Mouse (Mus musculus) neural tube, embryonic 14.5 days (tissue): ENCODE measurements around the gene 2410002F23Rik. TPM values are rescaled to one million over a fixed set of nuclear protein-coding genes. Genes with fewer than 3 reads are reported as not detected.

Experiments used
- ATAC-seq: fragments of 200-750 bp; cut with Nextera tagmentation; 2 replicates; pipeline ENCODE4 v1.8.0; 2017; ENCODE audit warnings: low read depth, mild to moderate bottlenecking, moderate TSS enrichment, moderate library complexity
- H3K27ac ChIP-seq: fragments of 300-500 bp; sonication (generic); 2 replicates; pipeline ENCODE4 v1.5.1; 2014; ENCODE audit warnings: low read depth, mild to moderate bottlenecking, control low read depth, low read length, moderate library complexity, mixed read lengths
- H3K27me3 ChIP-seq: fragments of 300-500 bp; sonication (generic); 2 replicates; pipeline ENCODE4 v1.6.1; 2014; ENCODE audit warnings: low read length; ENCODE audit not compliant: control insufficient read depth, insufficient read depth
- H3K36me3 ChIP-seq: fragments of 300-500 bp; sonication (generic); 2 replicates; pipeline ENCODE4 v1.6.1; 2014; ENCODE audit warnings: low read length, mixed read lengths; ENCODE audit not compliant: control insufficient read depth, insufficient read depth
- H3K4me1 ChIP-seq: fragments of 300-500 bp; sonication (generic); 2 replicates; pipeline ENCODE4 v1.6.1; 2014; ENCODE audit warnings: low read length; ENCODE audit not compliant: control insufficient read depth, insufficient read depth
- H3K4me2 ChIP-seq: fragments of 300-500 bp; sonication (generic); 2 replicates; pipeline ENCODE4 v1.6.1; 2014; ENCODE audit warnings: mild to moderate bottlenecking, low read depth, low read length, control low read depth
- H3K4me3 ChIP-seq: fragments of 300-500 bp; sonication (generic); 2 replicates; pipeline ENCODE4 v1.5.1; 2014; ENCODE audit warnings: low read depth, low read length, control low read depth, mixed read lengths
- H3K9ac ChIP-seq: fragments of 300-500 bp; sonication (generic); replicated peaks from 2 replicates; pipeline ENCODE4 v1.6.1; 2014; ENCODE audit warnings: low read depth, mild to moderate bottlenecking, control low read depth, low read length, mixed read lengths
- H3K9me3 ChIP-seq: fragments of 300-500 bp; sonication (generic); 2 replicates; pipeline ENCODE4 v1.6.1; 2016; ENCODE audit warnings: low read length; ENCODE audit not compliant: control insufficient read depth
- WGBS: fragments of 180-500 bp; shearing (Covaris S2); extraction: QIAGEN DNeasy Blood & Tissue Kit; methylation state at CpG from one replicate; pipeline ENCODE4 v1.1.7; 2014; 5-methylcytosine and 5-hydroxymethylcytosine counted together
- polyA plus RNA-seq: library from polyadenylated mRNA; unstranded; fragments of >200 nt; fragmentation: Nextera tagmentation; extraction: Ambion mirVana; gene quantifications from 2 replicates; pipeline ENCODE4 v1.2.1, GENCODE M21; 2014

Gene 2410002F23Rik
- polyA plus RNA-seq, 1 experiment from 2014 or later, result 164 TPM

DNA sequence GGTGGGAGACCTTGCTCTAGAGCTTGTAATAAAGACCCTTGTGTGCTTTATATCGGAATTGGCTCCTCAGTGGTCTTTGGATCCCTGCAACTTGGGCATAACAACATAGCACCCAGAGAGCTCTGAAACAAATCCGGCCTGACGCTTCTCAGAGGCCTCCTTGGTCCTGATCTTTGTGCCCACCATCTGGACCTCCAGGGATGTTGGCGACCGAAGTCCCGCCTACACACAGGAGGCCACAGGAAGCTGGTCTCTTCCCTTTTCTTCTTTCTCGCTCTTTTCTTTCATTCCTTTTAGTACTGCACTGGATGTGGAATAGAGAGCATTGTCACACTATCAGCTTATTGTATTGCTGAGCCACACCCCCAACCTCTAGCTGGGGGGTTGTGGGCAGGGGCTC is 26.9 kb downstream of the 2410002F23Rik start:
- Histone ChIP-seq H3K27me3 (no peaks in the 10 kb centered on the region), H3K36me3 (no peaks in the 10 kb centered on the region), H3K27ac (no peak overlapping the region), H3K4me2 (no peak overlapping the region), H3K9me3 (no peaks in the 10 kb centered on the region), H3K4me3 (no peak overlapping the region), H3K4me1 (no peaks in the 10 kb centered on the region), H3K9ac (no peak overlapping the region)
- 59% methylated on average over 7 of the region's 7 CpGs for WGBS
- no peak for ATAC-seq

DNA sequence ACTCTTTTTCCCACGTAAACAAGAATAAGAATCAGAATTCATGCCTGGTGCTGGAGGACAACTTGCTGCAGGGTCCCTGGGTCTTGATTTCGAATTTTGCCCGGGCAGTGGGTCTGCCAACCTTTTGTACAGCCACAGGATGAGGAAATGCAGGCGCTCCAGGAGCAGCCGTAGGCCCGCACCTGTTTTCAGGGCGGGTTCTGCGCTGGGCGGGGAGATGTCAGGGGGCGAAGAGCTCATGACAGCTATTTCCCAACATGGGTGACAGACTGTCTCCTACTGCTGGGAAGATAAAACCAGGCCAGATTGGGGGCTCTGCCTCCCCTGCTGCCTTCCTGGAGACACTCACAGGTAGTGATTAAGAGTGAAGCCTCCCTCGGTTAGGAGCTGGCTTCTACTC is 27.6 kb downstream of the 2410002F23Rik start:
- Histone ChIP-seq H3K36me3 (no peaks in the 10 kb centered on the region), H3K4me1 (no peaks in the 10 kb centered on the region), H3K9ac (no peak overlapping the region), H3K4me2 (no peak overlapping the region), H3K27ac (no peak overlapping the region), H3K9me3 (no peaks in the 10 kb centered on the region), H3K27me3 (no peaks in the 10 kb centered on the region), H3K4me3 (no peak overlapping the region)
- no peak for ATAC-seq
- 35% methylated on average over 11 of the region's 11 CpGs for WGBS

DNA sequence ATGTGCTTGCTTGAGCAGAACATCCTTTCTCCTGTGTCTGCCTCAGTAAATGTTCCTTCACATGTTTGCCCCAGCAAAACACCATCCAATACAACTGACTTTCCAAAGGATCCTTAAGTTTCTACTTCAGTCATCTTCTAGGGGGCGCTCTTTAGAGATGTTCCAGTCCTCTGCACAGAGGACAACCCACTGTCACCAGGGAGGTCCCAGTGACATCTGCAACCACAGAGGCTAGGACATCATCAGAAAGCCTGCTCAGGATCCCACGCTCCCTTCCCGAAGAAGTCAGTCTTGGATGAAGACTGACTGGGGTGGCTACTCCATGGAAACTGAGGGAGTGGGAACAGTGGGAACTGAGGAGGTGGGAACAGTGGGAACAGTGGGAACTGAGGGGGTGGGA is 29.0 kb downstream of the 2410002F23Rik start:
- no peak overlapping the region for H3K27ac ChIP-seq
- no peaks in the 10 kb centered on the region for H3K36me3 ChIP-seq
- WGBS, result 82% methylated on average over 3 of the region's 3 CpGs
- H3K9ac ChIP-seq, result no peak overlapping the region
- no peak for ATAC-seq
- no peak overlapping the region for H3K4me2 ChIP-seq
- no peak overlapping the region for H3K4me3 ChIP-seq
- no peaks in the 10 kb centered on the region for H3K27me3 ChIP-seq
- H3K9me3 ChIP-seq, result no peaks in the 10 kb centered on the region
- H3K4me1 ChIP-seq, result no peaks in the 10 kb centered on the region

DNA sequence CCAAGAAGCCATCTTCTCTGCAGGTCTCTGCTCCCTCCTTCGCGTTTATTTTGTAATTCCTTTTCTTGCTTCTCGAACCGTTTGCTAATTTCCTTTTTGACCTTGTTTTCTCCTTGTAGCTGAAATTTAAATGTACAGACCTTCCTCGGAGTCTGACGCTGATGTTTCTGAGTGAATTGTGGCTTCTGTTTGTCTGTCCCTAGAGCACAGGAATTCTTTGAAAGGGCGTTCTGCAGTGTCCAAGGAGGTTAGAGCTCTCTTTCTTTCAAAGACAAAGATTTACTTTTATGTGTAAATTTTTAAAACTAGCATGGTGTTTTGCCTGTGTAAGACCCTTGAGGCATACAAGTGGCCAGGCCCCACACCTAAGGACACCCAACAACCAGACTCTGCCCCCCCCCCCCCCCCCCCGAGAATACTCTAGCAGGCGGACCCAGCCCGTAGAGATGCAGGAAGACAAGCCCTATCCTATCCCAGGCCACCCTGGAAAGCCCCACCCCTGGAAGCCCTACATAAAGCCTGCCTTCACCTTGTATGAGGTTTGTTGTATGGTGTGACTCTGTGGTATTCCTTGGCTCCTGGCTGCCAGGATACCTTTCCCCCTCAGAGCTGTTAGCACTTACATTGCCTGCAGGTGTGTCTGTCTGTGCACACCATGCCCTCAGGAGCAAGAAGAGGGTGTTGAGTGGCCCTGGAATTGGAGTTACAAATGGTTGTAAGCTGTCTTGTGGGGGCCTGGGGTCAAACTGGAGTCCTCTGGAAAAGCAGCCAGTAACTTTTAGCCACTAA is 30.1 kb downstream of the 2410002F23Rik start:
- 65% methylated on average over 9 of the region's 10 CpGs for WGBS

DNA sequence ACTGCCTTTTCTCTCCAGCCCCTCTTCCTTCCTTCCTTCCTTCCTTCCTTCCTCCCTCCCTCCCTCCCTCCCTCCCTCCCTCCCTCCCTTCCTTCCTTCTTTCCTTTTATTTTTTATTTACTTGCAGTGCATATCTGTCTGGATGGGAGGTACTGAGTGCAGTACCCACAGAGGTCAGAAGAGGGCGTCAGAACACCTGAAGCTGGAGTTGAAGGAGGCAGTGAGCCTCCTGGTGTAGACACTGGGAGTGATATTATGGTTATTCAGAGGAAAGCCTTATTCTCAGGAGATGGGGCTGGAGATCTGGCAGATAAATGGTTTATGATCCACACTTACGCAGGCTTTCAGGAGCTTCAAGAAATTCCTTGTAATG is 30.7 kb downstream of the 2410002F23Rik start:
- Histone ChIP-seq H3K9ac (no peak overlapping the region), H3K4me3 (no peak overlapping the region), H3K27me3 (no peaks in the 10 kb centered on the region), H3K27ac (no peak overlapping the region), H3K4me1 (no peaks in the 10 kb centered on the region), H3K9me3 (no peaks in the 10 kb centered on the region), H3K4me2 (no peak overlapping the region), H3K36me3 (no peaks in the 10 kb centered on the region)
- ATAC-seq, result no peak
- WGBS, result 41% methylated on average over 2 of the region's 2 CpGs

More for the DNA sequence above, 30.1 kb downstream of the 2410002F23Rik start:
- Histone ChIP-seq H3K36me3 (no peaks in the 10 kb centered on the region), H3K27ac (no peak overlapping the region), H3K9ac (no peak overlapping the region), H3K4me2 (no peak overlapping the region), H3K4me1 (no peaks in the 10 kb centered on the region), H3K4me3 (no peak overlapping the region), H3K9me3 (no peaks in the 10 kb centered on the region), H3K27me3 (no peaks in the 10 kb centered on the region)
- no peak for ATAC-seq

DNA sequence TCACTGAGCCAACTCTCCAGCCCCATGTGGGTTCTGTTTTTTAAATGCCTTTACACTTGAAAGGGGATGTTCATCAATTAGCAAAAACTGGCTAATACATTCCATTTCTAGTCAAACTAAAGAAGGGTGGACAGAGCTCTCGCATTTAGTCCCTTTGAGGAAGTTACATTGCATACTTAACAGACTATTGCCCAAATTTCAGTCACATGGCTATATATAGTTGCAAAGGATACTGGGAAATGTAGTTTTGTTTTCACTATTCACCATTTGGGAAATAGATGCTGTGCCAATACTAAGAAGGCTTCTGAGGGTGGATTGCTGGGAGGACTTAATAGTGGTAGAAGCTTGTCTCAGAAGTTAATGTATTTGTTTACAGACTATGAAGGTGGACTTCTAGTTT is 34.4 kb downstream of the 2410002F23Rik start:
- Histone ChIP-seq H3K4me2 (no peak overlapping the region), H3K27me3 (no peaks in the 10 kb centered on the region), H3K36me3 (no peaks in the 10 kb centered on the region), H3K27ac (no peak overlapping the region), H3K4me3 (no peak overlapping the region), H3K9me3 (no peaks in the 10 kb centered on the region), H3K9ac (no peak overlapping the region), H3K4me1 (no peaks in the 10 kb centered on the region)
- WGBS, result 79% methylated on average over 1 of the region's 1 CpGs
- no peak for ATAC-seq

DNA sequence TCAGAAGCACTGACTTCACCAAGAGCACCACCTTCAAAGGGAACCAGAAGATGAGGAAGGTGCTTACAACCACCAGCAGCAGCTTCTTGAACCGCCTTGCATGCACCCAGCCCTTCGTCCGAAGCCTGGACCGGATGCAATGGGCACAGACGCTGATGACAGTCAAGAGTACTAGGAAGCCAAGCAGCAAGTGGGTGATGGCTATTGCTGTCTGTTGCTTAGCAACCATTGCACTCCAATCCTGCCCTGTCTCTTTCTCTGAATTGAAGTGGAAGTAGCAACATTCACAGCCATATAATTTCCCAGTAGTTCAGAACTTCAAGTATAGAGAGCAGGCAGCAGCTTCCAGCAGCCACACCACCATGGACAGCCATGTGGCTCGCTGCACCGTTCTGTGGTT is 35.1 kb downstream of the 2410002F23Rik start:
- Histone ChIP-seq H3K27ac (no peak overlapping the region), H3K4me2 (no peak overlapping the region), H3K27me3 (no peaks in the 10 kb centered on the region), H3K36me3 (no peaks in the 10 kb centered on the region), H3K9me3 (no peaks in the 10 kb centered on the region), H3K4me1 (no peaks in the 10 kb centered on the region), H3K4me3 (no peak overlapping the region), H3K9ac (no peak overlapping the region)
- no peak for ATAC-seq
- 64% methylated on average over 7 of the region's 7 CpGs for WGBS

DNA sequence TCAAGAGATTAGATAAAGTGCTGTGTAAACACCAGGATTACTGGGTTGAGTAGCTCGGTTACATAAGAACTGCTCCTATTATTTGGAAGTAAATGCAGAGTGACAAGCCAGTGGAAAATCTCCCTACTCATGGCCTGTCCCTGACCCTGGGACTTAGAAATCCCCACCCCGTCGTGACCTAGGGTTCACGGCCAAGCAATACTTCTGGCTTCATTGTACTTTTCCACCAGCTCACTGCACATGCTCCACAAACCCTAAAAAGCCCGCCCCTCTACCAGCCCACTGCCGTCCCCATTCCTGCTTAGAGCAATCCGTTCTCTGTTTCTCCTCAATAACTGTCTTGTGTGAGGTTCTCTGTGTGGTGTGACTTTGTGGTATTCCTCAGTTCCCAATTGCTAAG is 41.2 kb downstream of the 2410002F23Rik start:
- no peaks in the 10 kb centered on the region for H3K27me3 ChIP-seq
- no peaks in the 10 kb centered on the region for H3K36me3 ChIP-seq
- no peak overlapping the region for H3K4me2 ChIP-seq
- no peak for ATAC-seq
- no peaks in the 10 kb centered on the region for H3K4me1 ChIP-seq
- no peak overlapping the region for H3K4me3 ChIP-seq
- 78% methylated on average over 7 of the region's 7 CpGs for WGBS
- no peaks in the 10 kb centered on the region for H3K9me3 ChIP-seq
- H3K9ac ChIP-seq, result no peak overlapping the region
- no peak overlapping the region for H3K27ac ChIP-seq

DNA sequence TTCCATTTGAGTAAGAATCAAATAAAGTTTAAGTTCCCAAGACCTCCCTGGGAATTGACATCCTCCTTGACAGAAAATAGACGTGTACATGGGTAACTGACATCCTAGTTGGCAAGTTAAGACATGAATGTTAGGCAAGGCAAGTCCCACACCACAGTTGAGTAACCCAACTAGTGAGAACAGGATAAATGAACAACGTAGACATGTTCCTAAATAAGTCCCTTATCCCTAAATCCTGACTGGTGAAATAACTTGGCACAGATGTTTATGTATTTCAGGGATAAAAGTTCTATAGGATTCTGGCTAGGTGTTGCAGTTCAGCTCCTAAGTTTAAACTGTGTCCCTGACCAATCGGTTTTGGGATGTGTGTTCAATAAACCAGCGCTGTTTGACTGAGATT is 44.5 kb downstream of the 2410002F23Rik start:
- no peak overlapping the region for H3K4me2 ChIP-seq
- H3K4me3 ChIP-seq, result no peak overlapping the region
- no peaks in the 10 kb centered on the region for H3K27me3 ChIP-seq
- no peak for ATAC-seq
- no peak overlapping the region for H3K9ac ChIP-seq
- H3K4me1 ChIP-seq, result no peaks in the 10 kb centered on the region
- no peaks in the 10 kb centered on the region for H3K36me3 ChIP-seq
- H3K9me3 ChIP-seq, result no peaks in the 10 kb centered on the region
- WGBS, result 77% methylated on average over 4 of the region's 4 CpGs
- H3K27ac ChIP-seq, result no peak overlapping the region
